Mouse (Mus musculus) effector memory CD4-positive, alpha-beta T cell, adult 5 months (primary cell): ENCODE data around the gene Slc6a20b. TPM values are rescaled to one million over a fixed set of nuclear protein-coding genes. Genes with fewer than 3 reads are reported as not detected.

Experiments used
- polyA plus RNA-seq: library from polyadenylated mRNA; unstranded; fragments of 100-300 nt; shearing (Covaris generic); gene quantifications from one replicate; pipeline ENCODE4 v1.2.1, GENCODE M21; 2017

Gene Slc6a20b
- polyA plus RNA-seq: 0.14 TPM

DNA sequence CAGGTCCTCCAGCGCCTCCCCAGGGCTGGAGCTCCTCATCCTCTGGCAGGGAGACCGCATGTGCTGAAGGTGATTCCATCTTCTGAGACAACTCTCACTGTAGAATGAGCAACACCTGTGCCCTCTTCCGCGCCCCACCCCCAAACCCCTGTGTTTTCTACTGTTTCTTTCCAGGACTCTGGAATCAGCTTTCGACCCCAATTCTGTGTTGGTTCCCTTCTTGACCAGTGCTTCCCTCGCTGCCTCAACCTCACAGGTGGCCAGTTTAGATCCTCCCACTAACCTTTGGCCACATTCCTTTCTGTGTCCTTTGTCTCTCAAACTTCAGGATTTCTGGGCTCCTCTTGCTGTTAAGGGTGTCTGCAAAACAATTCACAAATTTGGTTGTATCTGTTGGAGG, at the start of gene Slc6a20b:
TSS of gene Slc6a20b (minus strand) at position 285 of the 400 bp plus-strand sequence.

DNA sequence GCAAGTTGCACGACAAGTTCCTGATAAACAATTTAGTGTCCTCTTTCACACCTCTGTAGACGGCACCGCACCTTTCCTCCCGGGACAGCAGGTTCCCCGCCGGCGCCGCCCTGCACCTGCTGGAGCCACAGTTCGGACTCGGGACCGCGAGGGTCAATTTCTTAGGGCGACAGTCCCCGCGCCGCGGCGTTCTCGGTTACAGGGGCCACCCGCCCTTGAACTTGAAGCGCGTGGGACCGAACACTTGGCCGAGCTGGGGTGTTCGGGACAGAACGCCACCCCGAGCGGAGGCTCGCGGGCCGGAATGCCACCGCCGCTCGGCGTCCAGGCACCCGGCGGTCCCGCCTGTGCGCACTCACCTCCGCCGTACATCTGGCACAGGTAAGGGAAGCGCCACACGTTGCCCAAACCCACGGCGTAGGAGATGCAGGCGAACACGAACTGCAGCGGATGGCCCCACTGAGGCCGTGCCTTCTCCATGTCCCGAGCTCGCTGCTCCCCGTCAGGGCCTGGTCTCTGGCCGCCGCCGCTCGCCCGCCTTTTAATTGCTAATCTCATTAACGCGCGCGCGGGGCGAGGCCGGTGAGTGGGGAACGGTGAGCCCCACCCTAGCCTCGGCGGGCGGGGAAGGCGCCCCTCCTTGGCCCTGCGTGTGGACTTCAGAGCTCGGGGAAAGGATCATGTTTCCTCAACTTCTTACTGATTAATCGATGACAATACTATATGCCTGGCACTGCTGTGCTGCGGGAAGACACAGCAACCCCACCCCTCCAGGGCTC, 46.2 kb upstream of the Slc6a20b start, which contains the start of the genes Ccr9 and Slc6a20a:
TSS of gene Ccr9 (plus strand) at position 113 of the 779 bp plus-strand sequence.
TSS of gene Slc6a20a (minus strand) at position 559 of the 779 bp plus-strand sequence.

Other genes starting within 250 kb of the Slc6a20b start
- gene Limd1, start 153.9 kb downstream of the Slc6a20b start, polyA plus RNA-seq: 59.6 TPM
- gene Sacm1l, start 102.8 kb downstream of the Slc6a20b start, polyA plus RNA-seq: 55.5 TPM
- 1.3 TPM for gene Ccr9, start 45.9 kb upstream of the Slc6a20b start, polyA plus RNA-seq
- not detected for gene Slc6a20a, start 46.3 kb upstream of the Slc6a20b start, polyA plus RNA-seq
- 16.3 TPM for gene Lztfl1, start 85.1 kb upstream of the Slc6a20b start, polyA plus RNA-seq
- 198 TPM for gene Cxcr6, start 173.9 kb upstream of the Slc6a20b start, polyA plus RNA-seq
- 26.2 TPM for gene Fyco1, start 219.3 kb upstream of the Slc6a20b start, polyA plus RNA-seq
- gene Xcr1, start 229.5 kb upstream of the Slc6a20b start, polyA plus RNA-seq: 0.74 TPM